Mouse (Mus musculus): Measurements from ENCODE around the gene Pigf. TPM values are rescaled to one million over a fixed set of nuclear protein-coding genes. Genes with fewer than 3 reads are reported as not detected.
"Not testable (repeated sequence)": the region's sequence is repeated elsewhere in the genome, so short reads cannot be mapped to it uniquely, and the experiment has no call there.

Pigf gene
- polyA plus RNA-seq (2012; ENCODE audit: insufficient read depth, insufficient read length, low replicate concordance, missing spikeins): not detected in 2 replicates

- WGBS: under 1% methylated on average over 43 of the region's 43 CpGs
- no peaks in the 10 kb centered on the region for H3K4me1 ChIP-seq (ENCODE audit: control insufficient read depth, insufficient read depth, low read length)
- no peak within 1 kb of the TSS for H3K27ac ChIP-seq (ENCODE audit: insufficient read depth, low read depth, low read length)
- peak within 1 kb of the TSS; percentile 72 for H3K4me3 ChIP-seq (ENCODE audit: insufficient read depth, low read depth, low read length)
- TF ChIP-seq CTCF (IDR thresholded peaks at IDR 0.05; ENCODE audit: insufficient read depth, low read depth, low read length) (no peak), POLR2A (IDR thresholded peaks at IDR 0.05; ENCODE audit: insufficient read depth, low read depth, low read length) (peak; percentile 63)
Observed at GRCm38 (mm10) chr17:87025269-87025949, at the start of gene Pigf, which contains the start of gene Cript. Pigf (minus strand) TSS chr17:87025406. Cript (plus strand) TSS chr17:87025550.

GRCm38 (mm10) chr17:87073470-87073869 is 48.3 kb upstream of the Pigf start:
- Histone ChIP-seq H3K4me3 (ENCODE audit: insufficient read depth, low read depth, low read length) (no peak overlapping the region), H3K4me1 (ENCODE audit: control insufficient read depth, insufficient read depth, low read length) (no peaks in the 10 kb centered on the region), H3K27ac (ENCODE audit: insufficient read depth, low read depth, low read length) (no peak overlapping the region)
- TF ChIP-seq POLR2A (IDR thresholded peaks at IDR 0.05; ENCODE audit: insufficient read depth, low read depth, low read length): no peak
- no peak for TF ChIP-seq CTCF (IDR thresholded peaks at IDR 0.05; ENCODE audit: insufficient read depth, low read depth, low read length)

GRCm38 (mm10) chr17:87072766-87073440 is 47.7 kb upstream of the Pigf start:
- TF ChIP-seq CTCF (IDR thresholded peaks at IDR 0.05; ENCODE audit: insufficient read depth, low read depth, low read length) (no peak), POLR2A (IDR thresholded peaks at IDR 0.05; ENCODE audit: insufficient read depth, low read depth, low read length) (no peak)
- H3K4me3 ChIP-seq (ENCODE audit: insufficient read depth, low read depth, low read length): no peak overlapping the region
- H3K4me1 ChIP-seq (ENCODE audit: control insufficient read depth, insufficient read depth, low read length): no peaks in the 10 kb centered on the region
- H3K27ac ChIP-seq (ENCODE audit: insufficient read depth, low read depth, low read length): no peak overlapping the region
- WGBS: 80% methylated on average over 5 of the region's 5 CpGs

- not testable (repeated sequence) for H3K4me3 ChIP-seq (ENCODE audit: insufficient read depth, low read depth, low read length); H3K27ac ChIP-seq (ENCODE audit: insufficient read depth, low read depth, low read length); H3K4me1 ChIP-seq (ENCODE audit: control insufficient read depth, insufficient read depth, low read length)
- WGBS: 100% methylated on average over 1 of the region's 1 CpGs
Observed at GRCm38 (mm10) chr17:87072183-87072582, 47.0 kb upstream of the Pigf start.

GRCm38 (mm10) chr17:87068997-87069396 is 43.8 kb upstream of the Pigf start:
- no peaks in the 10 kb centered on the region for H3K4me1 ChIP-seq (ENCODE audit: control insufficient read depth, insufficient read depth, low read length)
- H3K4me3 ChIP-seq (ENCODE audit: insufficient read depth, low read depth, low read length): no peak overlapping the region
- 86% methylated on average over 4 of the region's 4 CpGs for WGBS
- TF ChIP-seq POLR2A (IDR thresholded peaks at IDR 0.05; ENCODE audit: insufficient read depth, low read depth, low read length): no peak
- no peak for TF ChIP-seq CTCF (IDR thresholded peaks at IDR 0.05; ENCODE audit: insufficient read depth, low read depth, low read length)
- H3K27ac ChIP-seq (ENCODE audit: insufficient read depth, low read depth, low read length): no peak overlapping the region

GRCm38 (mm10) chr17:87063969-87064368 is 38.8 kb upstream of the Pigf start:
- TF ChIP-seq CTCF (IDR thresholded peaks at IDR 0.05; ENCODE audit: insufficient read depth, low read depth, low read length): no peak
- TF ChIP-seq POLR2A (IDR thresholded peaks at IDR 0.05; ENCODE audit: insufficient read depth, low read depth, low read length): no peak
- WGBS: 88% methylated on average over 6 of the region's 6 CpGs
- Histone ChIP-seq H3K4me3 (ENCODE audit: insufficient read depth, low read depth, low read length) (no peak overlapping the region), H3K4me1 (ENCODE audit: control insufficient read depth, insufficient read depth, low read length) (no peaks in the 10 kb centered on the region), H3K27ac (ENCODE audit: insufficient read depth, low read depth, low read length) (no peak overlapping the region)

- WGBS: 79% methylated on average over 7 of the region's 7 CpGs
- H3K4me1 ChIP-seq (ENCODE audit: control insufficient read depth, insufficient read depth, low read length): no peaks in the 10 kb centered on the region
- TF ChIP-seq POLR2A (IDR thresholded peaks at IDR 0.05; ENCODE audit: insufficient read depth, low read depth, low read length) (no peak), CTCF (IDR thresholded peaks at IDR 0.05; ENCODE audit: insufficient read depth, low read depth, low read length) (no peak)
- no peak overlapping the region for H3K4me3 ChIP-seq (ENCODE audit: insufficient read depth, low read depth, low read length)
- no peak overlapping the region for H3K27ac ChIP-seq (ENCODE audit: insufficient read depth, low read depth, low read length)
Observed at GRCm38 (mm10) chr17:87063461-87063860, 38.3 kb upstream of the Pigf start.

GRCm38 (mm10) chr17:87062639-87063038 is 37.4 kb upstream of the Pigf start:
- TF ChIP-seq CTCF (IDR thresholded peaks at IDR 0.05; ENCODE audit: insufficient read depth, low read depth, low read length): no peak
- no peak for TF ChIP-seq POLR2A (IDR thresholded peaks at IDR 0.05; ENCODE audit: insufficient read depth, low read depth, low read length)
- H3K4me1 ChIP-seq (ENCODE audit: control insufficient read depth, insufficient read depth, low read length): no peaks in the 10 kb centered on the region
- no peak overlapping the region for H3K4me3 ChIP-seq (ENCODE audit: insufficient read depth, low read depth, low read length)
- no peak overlapping the region for H3K27ac ChIP-seq (ENCODE audit: insufficient read depth, low read depth, low read length)
- WGBS: 91% methylated on average over 9 of the region's 9 CpGs

GRCm38 (mm10) chr17:87057486-87058266 is 32.5 kb upstream of the Pigf start:
- TF ChIP-seq CTCF (IDR thresholded peaks at IDR 0.05; ENCODE audit: insufficient read depth, low read depth, low read length): no peak
- no peak for TF ChIP-seq POLR2A (IDR thresholded peaks at IDR 0.05; ENCODE audit: insufficient read depth, low read depth, low read length)
- Histone ChIP-seq H3K27ac (ENCODE audit: insufficient read depth, low read depth, low read length) (no peak overlapping the region), H3K4me1 (ENCODE audit: control insufficient read depth, insufficient read depth, low read length) (peaks cover 7% of the 10 kb centered on the region; the same call in 1 of the 2 replicates), H3K4me3 (ENCODE audit: insufficient read depth, low read depth, low read length) (no peak overlapping the region)
- 69% methylated on average over 8 of the region's 8 CpGs for WGBS
